Mouse (Mus musculus) forebrain, embryonic 14.5 days (tissue): Measurements from ENCODE around the gene Dock10. TPM values are rescaled to one million over a fixed set of nuclear protein-coding genes. Genes with fewer than 3 reads are reported as not detected.
A peak's percentile ranks its signal among the peaks of the same experiment; 100 is the strongest.

Experiments used
- ATAC-seq: fragments of 200-750 bp; cut with Nextera tagmentation; 2 replicates; pipeline ENCODE4 v1.8.0; 2017; ENCODE audit warnings: mild to moderate bottlenecking, moderate library complexity
- DNase-seq: peaks from one replicate; pipeline ENCODE4 v3.0.0-alpha.2; 2015; ENCODE audit warnings: low spot score
- H3K27ac ChIP-seq: fragments of 300-500 bp; sonication (generic); 2 replicates; pipeline ENCODE4 v1.5.1; 2014; ENCODE audit warnings: low read depth, mild to moderate bottlenecking, control low read depth, low read length, moderate library complexity
- H3K27me3 ChIP-seq: fragments of 300-500 bp; sonication (generic); replicated peaks from 2 replicates; pipeline ENCODE4 v1.6.1; 2014; ENCODE audit warnings: low read length, control low read depth, mixed read lengths; ENCODE audit not compliant: control insufficient read depth, insufficient read depth
- H3K36me3 ChIP-seq: fragments of 300-500 bp; sonication (generic); 2 replicates; pipeline ENCODE4 v1.6.1; 2014; ENCODE audit warnings: low read length, control low read depth; ENCODE audit not compliant: control insufficient read depth, insufficient read depth
- H3K4me1 ChIP-seq: fragments of 300-500 bp; sonication (generic); 2 replicates; pipeline ENCODE4 v1.6.1; 2014; ENCODE audit warnings: antibody characterized with exemption, low read length, control low read depth; ENCODE audit not compliant: control insufficient read depth, insufficient read depth
- H3K4me2 ChIP-seq: fragments of 300-500 bp; sonication (generic); 2 replicates; pipeline ENCODE4 v1.6.1; 2014; ENCODE audit warnings: mild to moderate bottlenecking, control low read depth, low read length
- H3K4me3 ChIP-seq: fragments of 300-500 bp; sonication (generic); 2 replicates; pipeline ENCODE4 v1.5.1; 2014; ENCODE audit warnings: low read depth, low read length, control low read depth
- H3K9ac ChIP-seq: fragments of 300-500 bp; sonication (generic); 2 replicates; pipeline ENCODE4 v1.6.1; 2014; ENCODE audit warnings: mild to moderate bottlenecking, low read length, control low read depth, moderate library complexity
- H3K9me3 ChIP-seq: fragments of 300-500 bp; sonication (generic); replicated peaks from 2 replicates; pipeline ENCODE4 v1.6.1; 2016; ENCODE audit warnings: low read length, control low read depth, mixed read lengths; ENCODE audit not compliant: control insufficient read depth
- WGBS: fragments of 180-500 bp; shearing (Covaris S2); extraction: QIAGEN DNeasy Blood & Tissue Kit; methylation state at CpG from one replicate; pipeline ENCODE4 v1.1.7; 2014; 5-methylcytosine and 5-hydroxymethylcytosine counted together
- polyA plus RNA-seq: library from polyadenylated mRNA; unstranded; fragments of >200 nt; fragmentation: Nextera tagmentation; extraction: Ambion mirVana; gene quantifications from 2 replicates; pipeline ENCODE4 v1.2.1, GENCODE M21; 2014

Dock10 gene
- polyA plus RNA-seq, 1 experiment from 2014 or later: 1.6 TPM

DNA sequence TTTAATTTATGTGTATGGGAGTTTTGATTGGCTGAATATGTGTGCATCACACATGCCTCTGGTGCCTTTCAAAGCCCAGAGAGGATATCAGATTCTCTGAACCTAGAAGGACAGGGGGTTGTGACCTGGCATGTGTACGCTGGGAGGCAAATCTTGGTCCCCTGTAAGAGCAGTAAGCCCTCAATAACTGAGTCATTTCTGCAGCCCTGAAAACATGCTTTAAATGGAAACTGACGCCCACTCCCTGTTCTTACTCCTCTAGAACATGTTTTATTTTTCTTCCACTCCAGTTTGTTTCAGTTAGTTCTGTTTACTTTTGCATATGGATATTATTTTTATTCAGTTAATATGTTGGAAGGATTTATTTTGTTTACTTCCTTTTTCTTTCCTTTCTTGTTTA is 139.2 kb downstream of the Dock10 start:
- H3K27me3 ChIP-seq: no peaks in the 10 kb centered on the region
- no peak overlapping the region for H3K9ac ChIP-seq
- no peak overlapping the region for H3K4me2 ChIP-seq
- H3K9me3 ChIP-seq: no peaks in the 10 kb centered on the region
- ATAC-seq: no peak
- WGBS: 75% methylated on average over 2 of the region's 2 CpGs
- no peak overlapping the region for H3K27ac ChIP-seq
- H3K4me3 ChIP-seq: no peak overlapping the region
- H3K4me1 ChIP-seq: no peaks in the 10 kb centered on the region
- DNase-seq: no peak
- no peaks in the 10 kb centered on the region for H3K36me3 ChIP-seq

- no peaks in the 10 kb centered on the region for H3K9me3 ChIP-seq
- H3K4me3 ChIP-seq: no peak overlapping the region
- H3K9ac ChIP-seq: no peak overlapping the region
- WGBS: 84% methylated on average over 5 of the region's 5 CpGs
- no peak overlapping the region for H3K27ac ChIP-seq
- no peaks in the 10 kb centered on the region for H3K4me1 ChIP-seq
- no peaks in the 10 kb centered on the region for H3K36me3 ChIP-seq
- H3K4me2 ChIP-seq: no peak overlapping the region
- no peak for ATAC-seq
- DNase-seq: no peak
- no peaks in the 10 kb centered on the region for H3K27me3 ChIP-seq
Measured at GRCm38 (mm10) chr1:80616671-80617070, 141.7 kb downstream of the Dock10 start.

DNA sequence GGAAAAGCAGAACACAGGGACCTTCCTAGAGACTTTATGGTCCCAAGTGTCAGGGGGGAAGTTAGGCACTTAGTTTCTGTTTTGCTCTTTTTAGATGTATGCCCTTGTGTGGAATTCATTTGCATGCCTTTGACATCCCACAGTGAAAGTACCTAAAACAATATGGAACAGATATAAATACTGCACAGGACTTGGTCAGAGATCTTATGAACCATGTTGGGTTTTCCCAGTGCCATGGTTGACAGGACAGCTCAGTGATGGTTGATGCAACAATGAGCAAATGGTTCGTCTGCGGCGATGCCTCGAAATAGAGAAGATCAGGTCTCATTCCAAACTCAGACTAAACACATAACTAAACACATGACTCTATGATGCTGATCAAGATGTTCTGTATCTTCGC is 143.6 kb downstream of the Dock10 start:
- WGBS: 95% methylated on average over 5 of the region's 5 CpGs
- Histone ChIP-seq H3K27me3 (no peaks in the 10 kb centered on the region), H3K4me2 (no peak overlapping the region), H3K36me3 (no peaks in the 10 kb centered on the region), H3K4me3 (no peak overlapping the region), H3K9ac (no peak overlapping the region), H3K27ac (no peak overlapping the region), H3K4me1 (no peaks in the 10 kb centered on the region), H3K9me3 (no peaks in the 10 kb centered on the region)
- ATAC-seq (no peak), DNase-seq (no peak)

GRCm38 (mm10) chr1:80613395-80614011 is 144.8 kb downstream of the Dock10 start:
- H3K9me3 ChIP-seq: no peaks in the 10 kb centered on the region
- no peak overlapping the region for H3K9ac ChIP-seq
- no peak overlapping the region for H3K4me3 ChIP-seq
- H3K27me3 ChIP-seq: no peaks in the 10 kb centered on the region
- H3K27ac ChIP-seq: no peak overlapping the region
- no peak for ATAC-seq
- DNase-seq: no peak
- no peak overlapping the region for H3K4me2 ChIP-seq
- WGBS: 90% methylated on average over 4 of the region's 4 CpGs
- H3K4me1 ChIP-seq: no peaks in the 10 kb centered on the region
- no peaks in the 10 kb centered on the region for H3K36me3 ChIP-seq

DNA sequence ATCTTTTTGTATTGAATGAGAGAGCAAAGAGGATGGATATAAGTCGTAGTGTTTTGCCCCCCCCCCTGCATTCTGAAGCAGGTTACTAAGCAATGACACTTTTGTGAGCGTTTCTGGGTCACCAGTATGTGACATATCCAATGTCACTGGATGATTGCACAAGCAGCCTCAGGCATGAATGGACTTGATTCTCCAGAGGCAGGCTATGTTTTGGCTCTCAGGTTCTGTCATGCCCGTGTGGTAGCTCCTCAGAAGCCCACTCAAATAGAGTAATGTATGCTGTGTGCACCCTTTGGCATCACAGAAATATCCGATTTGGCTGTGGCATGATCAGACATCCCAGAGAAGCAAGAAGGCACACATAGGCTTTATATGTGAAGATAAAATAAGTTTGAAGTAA is 150.8 kb downstream of the Dock10 start:
- Histone ChIP-seq H3K4me2 (no peak overlapping the region), H3K36me3 (no peaks in the 10 kb centered on the region), H3K4me3 (no peak overlapping the region), H3K9me3 (no peaks in the 10 kb centered on the region), H3K4me1 (no peaks in the 10 kb centered on the region), H3K27ac (no peak overlapping the region), H3K9ac (no peak overlapping the region), H3K27me3 (no peaks in the 10 kb centered on the region)
- no peak for DNase-seq
- ATAC-seq: no peak
- 75% methylated on average over 4 of the region's 4 CpGs for WGBS

DNA sequence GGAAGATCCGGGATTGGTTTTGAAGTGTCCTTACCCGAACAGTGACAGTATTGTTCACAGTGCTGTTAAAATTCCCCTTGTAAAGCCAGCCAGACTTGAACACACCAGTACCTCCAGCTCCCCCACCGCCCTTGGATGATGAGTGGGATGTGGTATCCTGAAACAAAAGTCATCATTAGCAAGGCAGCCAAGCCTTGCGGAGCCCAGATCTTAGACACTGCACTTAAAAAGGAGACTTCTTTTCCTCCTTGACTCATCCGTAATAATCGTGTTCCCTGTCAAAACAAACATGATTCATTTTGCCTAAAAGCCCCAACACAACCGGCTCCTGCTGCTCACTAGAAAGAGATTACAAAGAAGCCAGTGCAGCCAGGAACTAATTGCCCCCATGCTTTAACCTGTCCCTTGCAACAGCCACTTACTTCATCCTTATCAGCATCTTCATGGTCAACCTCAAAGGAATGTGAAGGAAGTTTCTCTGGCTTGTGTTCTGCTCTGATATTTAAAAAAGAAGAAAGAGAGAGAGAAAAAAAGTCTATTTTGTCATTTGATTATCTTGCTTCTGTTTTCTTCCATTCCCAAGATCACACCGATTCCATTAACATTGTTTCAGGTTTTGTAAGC is 152.1 kb downstream of the Dock10 start:
- no peaks in the 10 kb centered on the region for H3K27me3 ChIP-seq
- no peaks in the 10 kb centered on the region for H3K4me1 ChIP-seq
- H3K9ac ChIP-seq: no peak overlapping the region
- no peak overlapping the region for H3K27ac ChIP-seq
- H3K9me3 ChIP-seq: no peaks in the 10 kb centered on the region
- no peak overlapping the region for H3K4me3 ChIP-seq
- ATAC-seq (no peak), DNase-seq (no peak)
- H3K36me3 ChIP-seq: no peaks in the 10 kb centered on the region
- no peak overlapping the region for H3K4me2 ChIP-seq
- 45% methylated on average over 8 of the region's 8 CpGs for WGBS

DNA sequence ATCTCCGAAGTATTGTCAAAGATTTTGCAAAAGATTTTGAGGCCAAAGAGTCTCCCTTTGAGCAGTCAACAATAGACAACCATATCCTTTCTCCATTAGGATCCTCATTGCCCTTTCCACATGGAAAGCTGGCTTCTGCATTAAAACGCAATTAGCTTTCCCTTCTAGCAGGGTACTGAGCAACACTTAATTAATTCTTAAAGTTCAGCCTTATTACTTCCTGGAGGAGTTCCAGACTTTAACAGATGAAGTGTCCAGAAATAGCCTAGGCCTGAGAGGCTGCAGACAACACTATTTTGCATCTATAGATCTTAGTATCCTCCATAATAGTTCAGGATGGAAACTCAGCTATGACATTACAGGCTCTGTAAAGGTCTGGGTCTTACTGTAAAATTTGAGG is 154.0 kb downstream of the Dock10 start:
- ATAC-seq (no peak), DNase-seq (peak; percentile 15)
- Histone ChIP-seq H3K9ac (no peak overlapping the region), H3K4me3 (no peak overlapping the region), H3K27me3 (no peaks in the 10 kb centered on the region), H3K9me3 (no peaks in the 10 kb centered on the region), H3K36me3 (no peaks in the 10 kb centered on the region), H3K27ac (no peak overlapping the region), H3K4me2 (no peak overlapping the region), H3K4me1 (no peaks in the 10 kb centered on the region)
- WGBS: 34% methylated on average over 2 of the region's 2 CpGs

- Histone ChIP-seq H3K27me3 (no peaks in the 10 kb centered on the region), H3K4me2 (no peak overlapping the region), H3K9me3 (no peaks in the 10 kb centered on the region), H3K27ac (no peak overlapping the region), H3K4me3 (no peak overlapping the region), H3K36me3 (no peaks in the 10 kb centered on the region), H3K9ac (no peak overlapping the region), H3K4me1 (no peaks in the 10 kb centered on the region)
- ATAC-seq: no peak
- DNase-seq: no peak
- WGBS: 96% methylated on average over 2 of the region's 2 CpGs
Measured at GRCm38 (mm10) chr1:80603081-80603480, 155.2 kb downstream of the Dock10 start.

- no peaks in the 10 kb centered on the region for H3K27me3 ChIP-seq
- no peak overlapping the region for H3K4me3 ChIP-seq
- no peaks in the 10 kb centered on the region for H3K4me1 ChIP-seq
- no peak overlapping the region for H3K4me2 ChIP-seq
- no peak overlapping the region for H3K27ac ChIP-seq
- H3K36me3 ChIP-seq: no peaks in the 10 kb centered on the region
- H3K9me3 ChIP-seq: no peaks in the 10 kb centered on the region
- DNase-seq (peak; percentile 24), ATAC-seq (no peak)
- 82% methylated on average over 5 of the region's 5 CpGs for WGBS
- H3K9ac ChIP-seq: no peak overlapping the region
Measured at GRCm38 (mm10) chr1:80583281-80583680, 175.0 kb downstream of the Dock10 start.
